Mouse (Mus musculus): ENCODE measurements around the gene Mtss1l. TPM values are rescaled to one million over a fixed set of nuclear protein-coding genes. Genes with fewer than 3 reads are reported as not detected.

Gene Mtss1l
- polyA plus RNA-seq, 1 experiment from 2014 or later = 6.6 TPM

DNA sequence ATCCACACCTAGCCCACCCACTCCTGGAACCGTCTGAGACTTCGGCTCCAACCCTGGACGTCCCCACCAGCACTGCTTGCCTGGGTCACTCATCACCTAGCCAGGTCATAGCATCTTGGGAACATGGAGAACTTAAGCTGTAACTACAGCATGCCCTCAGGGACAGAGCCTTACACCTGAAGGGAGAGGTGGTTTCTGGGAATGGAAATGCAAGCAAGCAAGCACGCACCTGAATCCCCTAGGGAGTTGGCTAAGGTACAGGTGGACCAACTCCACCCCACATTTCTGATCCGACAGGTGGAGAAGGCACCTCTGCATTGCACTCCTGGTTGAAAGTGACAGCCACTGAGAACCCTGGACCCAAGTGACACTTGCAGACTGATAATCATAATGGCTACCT, 30.2 kb downstream of the Mtss1l start:
- H3K9me3 ChIP-seq = no peaks in the 10 kb centered on the region
- 0 out of 2 replicates have a peak, but pooled peaks cover 4% of the 10 kb centered on the region for H3K27me3 ChIP-seq (replicated peaks; ENCODE audit: low read depth, poor library complexity, severe bottlenecking)
- WGBS = 79% methylated on average over 5 of the region's 5 CpGs
- DNase-seq (ENCODE audit: low spot score) = no peak
- H3K4me1 ChIP-seq = peaks cover 17% of the 10 kb centered on the region
- H3K27ac ChIP-seq (replicated peaks) = no peak overlapping the region
- H3K4me3 ChIP-seq = no peak overlapping the region
- no peaks in the 10 kb centered on the region for H3K36me3 ChIP-seq (replicated peaks)

DNA sequence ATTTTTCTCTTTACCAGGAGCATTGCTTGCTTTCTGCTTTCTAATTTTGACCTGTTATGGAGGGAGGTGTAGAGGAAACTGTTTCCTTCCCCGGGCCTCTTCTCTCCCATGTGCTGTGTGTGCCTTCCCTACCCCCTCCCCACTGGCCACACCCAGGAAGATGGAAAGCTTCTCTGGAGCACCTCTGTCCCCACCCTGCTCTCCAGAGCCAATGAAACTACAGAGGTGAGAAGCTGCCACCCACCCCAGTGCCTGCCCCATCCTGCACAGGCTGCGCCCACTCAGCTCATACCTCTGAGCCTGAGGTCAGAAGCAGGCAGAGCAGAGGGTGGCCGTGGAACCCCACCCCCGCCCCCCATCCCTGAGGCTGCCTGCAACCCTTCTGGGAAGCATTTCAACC, 33.4 kb downstream of the Mtss1l start:
- H3K27ac ChIP-seq (replicated peaks) = no peak overlapping the region

DNA sequence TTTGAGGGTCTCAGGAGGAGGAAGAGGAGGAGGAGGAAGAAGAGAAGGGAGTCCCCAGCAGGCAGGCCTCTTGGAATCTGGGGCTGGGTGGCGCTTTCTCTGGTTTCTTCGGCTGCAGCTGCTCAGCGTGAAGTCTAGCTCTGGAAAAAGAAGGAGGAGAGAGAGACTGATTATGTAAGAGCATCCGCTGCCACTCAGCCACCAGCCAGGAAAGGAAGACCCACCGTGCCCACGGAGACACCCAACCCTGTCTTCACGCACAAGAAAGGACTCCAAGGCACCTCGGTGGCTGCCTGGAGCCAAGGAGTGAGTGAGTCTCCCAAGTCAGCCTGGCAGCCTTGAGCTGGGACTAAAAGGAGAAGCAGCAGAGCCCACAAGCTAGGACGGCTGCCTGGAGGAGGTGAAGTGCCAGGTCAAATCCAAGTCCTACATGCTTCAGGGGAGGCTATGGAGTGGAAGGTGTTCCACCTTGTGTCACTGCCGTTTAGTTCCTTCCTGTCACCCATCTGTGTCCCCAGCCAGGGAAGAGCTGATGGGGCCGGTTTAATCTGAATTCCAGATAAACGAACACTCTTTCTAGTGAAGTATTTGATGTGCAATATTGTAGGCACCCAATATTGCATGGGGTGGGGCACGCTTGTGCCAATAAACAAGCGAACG, 34.4 kb downstream of the Mtss1l start:
- Histone ChIP-seq H3K27ac (replicated peaks) (no peak overlapping the region), H3K36me3 (replicated peaks) (no peaks in the 10 kb centered on the region), H3K4me3 (no peak overlapping the region), H3K9me3 (no peaks in the 10 kb centered on the region), H3K27me3 (replicated peaks; ENCODE audit: low read depth, poor library complexity, severe bottlenecking) (no peaks in the 10 kb centered on the region), H3K4me1 (peaks cover 11% of the 10 kb centered on the region)
- 61% methylated on average over 15 of the region's 15 CpGs for WGBS
- DNase-seq (ENCODE audit: low spot score) = no peak

More for the DNA sequence above, 33.4 kb downstream of the Mtss1l start:
- no peaks in the 10 kb centered on the region for H3K36me3 ChIP-seq (replicated peaks)
- no peak for DNase-seq (ENCODE audit: low spot score)
- 63% methylated on average over 4 of the region's 4 CpGs for WGBS
- H3K9me3 ChIP-seq = no peaks in the 10 kb centered on the region
- H3K4me1 ChIP-seq = peaks cover 11% of the 10 kb centered on the region
- H3K4me3 ChIP-seq = no peak overlapping the region
- no peaks in the 10 kb centered on the region for H3K27me3 ChIP-seq (replicated peaks; ENCODE audit: low read depth, poor library complexity, severe bottlenecking)

DNA sequence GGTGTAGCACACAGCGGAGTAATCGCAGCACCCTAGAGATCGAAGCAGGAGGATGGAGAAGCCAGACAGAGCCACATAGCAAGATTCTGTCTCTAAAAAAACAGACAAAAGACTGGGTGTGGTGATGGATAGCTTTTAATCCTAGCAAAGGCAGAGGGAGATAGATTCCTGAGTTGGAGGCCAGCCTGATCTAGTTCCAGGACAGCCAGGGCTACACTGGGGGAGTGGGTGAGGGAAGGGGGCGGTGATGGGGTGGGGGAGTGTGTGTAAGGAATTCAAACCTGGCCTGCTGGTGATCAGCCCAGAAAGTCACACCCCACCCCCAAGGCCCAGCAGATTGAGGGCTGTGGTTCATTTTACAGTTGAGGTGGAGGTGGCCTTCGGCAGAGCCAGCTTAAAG, 34.9 kb downstream of the Mtss1l start:
- no peak overlapping the region for H3K4me3 ChIP-seq
- H3K9me3 ChIP-seq = no peaks in the 10 kb centered on the region
- H3K36me3 ChIP-seq (replicated peaks) = no peaks in the 10 kb centered on the region
- no peaks in the 10 kb centered on the region for H3K27me3 ChIP-seq (replicated peaks; ENCODE audit: low read depth, poor library complexity, severe bottlenecking)
- DNase-seq (ENCODE audit: low spot score) = no peak
- 87% methylated on average over 5 of the region's 5 CpGs for WGBS
- peaks cover 11% of the 10 kb centered on the region for H3K4me1 ChIP-seq
- H3K27ac ChIP-seq (replicated peaks) = no peak overlapping the region

DNA sequence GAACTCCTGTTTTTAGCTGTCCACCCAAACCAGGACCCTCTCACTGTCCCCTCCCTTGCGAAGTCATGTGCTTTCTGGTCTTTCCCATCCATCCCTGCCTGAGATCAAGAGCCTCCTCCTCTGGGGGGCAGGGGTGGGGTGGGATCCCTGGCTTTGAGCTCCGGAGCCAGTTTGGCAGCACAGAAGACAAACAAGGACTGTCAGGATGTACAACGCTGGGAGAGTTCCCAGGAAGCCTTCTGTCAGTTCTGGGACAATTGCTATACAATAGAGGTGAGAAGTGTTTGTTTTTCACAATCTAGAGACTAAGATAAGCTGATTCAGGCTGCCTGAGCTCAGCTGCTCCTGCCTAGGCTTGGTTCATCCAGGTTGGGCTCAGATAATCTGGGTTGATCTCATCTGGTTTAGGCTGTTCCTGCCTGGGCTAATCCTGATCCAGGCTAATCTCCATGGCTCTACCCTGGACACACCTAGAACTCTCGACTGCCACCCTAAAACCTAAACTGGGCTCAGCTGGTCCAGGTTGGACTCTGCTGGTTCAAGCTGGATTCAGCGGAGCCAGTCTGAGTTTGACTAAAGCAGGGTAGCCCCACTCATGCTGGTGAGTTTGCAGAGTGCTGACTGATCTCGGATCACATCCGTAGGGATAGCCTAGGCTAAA, 39.1 kb downstream of the Mtss1l start:
- Histone ChIP-seq H3K9me3 (no peaks in the 10 kb centered on the region), H3K27me3 (replicated peaks; ENCODE audit: low read depth, poor library complexity, severe bottlenecking) (no peaks in the 10 kb centered on the region), H3K4me3 (no peak overlapping the region), H3K36me3 (replicated peaks) (no peaks in the 10 kb centered on the region), H3K27ac (replicated peaks) (no peak overlapping the region), H3K4me1 (peaks cover 2% of the 10 kb centered on the region)
- 73% methylated on average over 7 of the region's 7 CpGs for WGBS
- no peak for DNase-seq (ENCODE audit: low spot score)

DNA sequence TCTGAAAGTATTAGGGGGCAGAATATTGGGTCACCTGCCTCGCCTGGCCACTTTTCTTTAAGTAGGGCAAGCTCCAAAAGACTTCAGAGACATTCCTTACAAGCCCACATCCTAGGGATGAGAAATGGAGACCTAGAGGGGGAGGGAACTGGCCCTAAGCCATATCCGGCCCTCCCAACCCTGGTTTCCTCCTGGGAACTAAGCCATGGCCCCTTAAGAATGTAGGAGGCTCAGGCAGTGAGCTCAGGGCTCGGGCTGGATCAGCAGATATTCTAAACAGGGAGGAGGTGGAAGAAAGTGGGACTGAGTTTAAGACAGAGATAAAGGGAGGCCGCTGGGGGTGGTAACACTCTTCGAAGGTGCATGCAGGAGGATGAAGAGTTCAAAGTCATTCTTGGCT, 39.9 kb downstream of the Mtss1l start:
- 62% methylated on average over 5 of the region's 5 CpGs for WGBS
- H3K4me1 ChIP-seq = no peaks in the 10 kb centered on the region
- no peak for DNase-seq (ENCODE audit: low spot score)
- H3K27ac ChIP-seq (replicated peaks) = no peak overlapping the region
- no peak overlapping the region for H3K4me3 ChIP-seq
- no peaks in the 10 kb centered on the region for H3K9me3 ChIP-seq
- H3K27me3 ChIP-seq (replicated peaks; ENCODE audit: low read depth, poor library complexity, severe bottlenecking) = no peaks in the 10 kb centered on the region
- H3K36me3 ChIP-seq (replicated peaks) = no peaks in the 10 kb centered on the region

DNA sequence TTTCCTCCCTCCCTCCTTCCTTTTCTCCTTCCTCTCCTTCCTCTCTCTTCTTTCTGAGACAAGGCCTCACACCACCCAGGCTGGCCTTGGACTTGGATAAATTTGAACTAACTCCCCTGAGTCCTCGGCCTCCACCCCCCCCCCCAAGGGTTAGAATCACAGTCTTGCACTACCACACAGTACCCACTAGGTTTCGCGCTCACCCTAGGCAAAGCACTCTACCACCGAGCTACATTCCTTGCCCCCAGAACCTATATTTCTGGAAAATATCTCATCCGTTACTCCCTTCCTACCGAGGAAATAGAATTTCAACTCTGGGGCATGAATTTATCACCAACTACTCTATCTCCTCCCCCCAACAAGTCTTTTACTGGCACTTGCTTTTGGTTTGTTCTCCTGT, 40.7 kb downstream of the Mtss1l start:
- no peaks in the 10 kb centered on the region for H3K36me3 ChIP-seq (replicated peaks)
- H3K4me1 ChIP-seq = no peaks in the 10 kb centered on the region
- H3K9me3 ChIP-seq = no peaks in the 10 kb centered on the region
- H3K27me3 ChIP-seq (replicated peaks; ENCODE audit: low read depth, poor library complexity, severe bottlenecking) = no peaks in the 10 kb centered on the region
- DNase-seq (ENCODE audit: low spot score) = no peak
- no peak overlapping the region for H3K4me3 ChIP-seq
- 68% methylated on average over 6 of the region's 6 CpGs for WGBS
- no peak overlapping the region for H3K27ac ChIP-seq (replicated peaks)

DNA sequence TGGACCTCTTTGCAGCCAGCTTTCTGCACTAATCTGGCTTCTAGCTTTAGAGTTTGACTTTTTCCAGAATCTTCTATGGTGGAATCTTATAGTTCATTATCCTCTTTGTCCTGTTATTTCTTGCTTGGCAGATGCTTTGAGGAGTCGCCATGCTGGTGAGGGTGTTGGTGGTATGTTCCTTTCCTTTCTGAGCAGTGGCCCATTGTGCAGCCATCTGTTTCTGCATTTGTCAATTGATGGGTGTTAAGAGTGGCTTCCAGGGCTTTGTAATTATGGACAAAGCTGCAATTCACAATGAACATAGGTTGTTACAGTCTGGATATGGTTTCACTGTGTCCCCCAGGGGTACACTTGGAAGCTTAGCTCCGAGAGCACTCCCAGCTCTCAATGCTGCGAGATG, 43.4 kb downstream of the Mtss1l start:
- H3K27ac ChIP-seq (replicated peaks) = no peak overlapping the region
- no peaks in the 10 kb centered on the region for H3K36me3 ChIP-seq (replicated peaks)
- no peaks in the 10 kb centered on the region for H3K4me1 ChIP-seq
- H3K9me3 ChIP-seq = no peaks in the 10 kb centered on the region
- no peaks in the 10 kb centered on the region for H3K27me3 ChIP-seq (replicated peaks; ENCODE audit: low read depth, poor library complexity, severe bottlenecking)
- DNase-seq (ENCODE audit: low spot score) = no peak
- 80% methylated on average over 3 of the region's 3 CpGs for WGBS
- no peak overlapping the region for H3K4me3 ChIP-seq

DNA sequence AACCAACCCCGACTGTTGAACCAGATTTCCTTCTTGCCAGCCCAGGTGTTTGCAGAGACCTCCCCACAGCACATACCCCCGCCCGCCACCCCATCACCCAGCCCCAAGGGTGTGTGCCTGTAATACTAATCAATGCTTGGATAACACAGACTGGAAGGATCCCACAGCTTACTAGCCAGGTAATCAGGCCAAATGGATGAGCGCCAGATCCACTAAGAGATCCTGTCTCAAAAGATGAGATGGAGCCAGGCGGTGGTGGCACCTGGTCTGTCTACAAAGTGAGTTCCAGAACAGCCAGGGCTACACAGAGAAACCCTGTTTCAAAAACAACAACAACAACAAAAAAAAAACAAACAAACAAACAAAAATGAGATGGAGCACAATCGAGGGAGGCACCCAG, 46.0 kb downstream of the Mtss1l start:
- H3K36me3 ChIP-seq (replicated peaks) = no peaks in the 10 kb centered on the region
- no peak for DNase-seq (ENCODE audit: low spot score)
- whole genome bisulfite sequencing = 88% methylated on average over 6 of the region's 6 CpGs
- no peak overlapping the region for H3K27ac ChIP-seq (replicated peaks)
- no peaks in the 10 kb centered on the region for H3K4me1 ChIP-seq
- H3K4me3 ChIP-seq = no peak overlapping the region
- H3K9me3 ChIP-seq = no peaks in the 10 kb centered on the region
- no peaks in the 10 kb centered on the region for H3K27me3 ChIP-seq (replicated peaks; ENCODE audit: low read depth, poor library complexity, severe bottlenecking)

DNA sequence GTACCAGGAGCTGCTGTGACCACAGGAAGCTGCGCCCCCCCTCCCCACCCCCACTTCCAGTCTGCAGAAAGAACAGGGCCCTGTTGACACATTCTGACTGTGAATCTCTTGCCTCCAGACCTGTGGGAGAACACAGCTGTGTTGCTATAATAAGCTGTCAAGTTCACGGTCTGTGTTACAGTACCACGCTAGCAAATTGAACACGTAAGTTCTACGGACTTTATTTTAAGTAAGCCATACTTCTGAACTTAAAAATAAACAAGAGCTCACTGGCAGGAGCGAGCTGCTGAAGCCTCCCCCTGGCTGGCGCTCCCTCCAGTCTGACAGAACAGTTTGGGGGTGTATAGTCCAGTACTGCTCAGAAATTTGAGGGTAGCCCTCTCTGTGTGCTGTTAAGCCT, 51.2 kb downstream of the Mtss1l start:
- H3K4me1 ChIP-seq = no peaks in the 10 kb centered on the region
- no peaks in the 10 kb centered on the region for H3K27me3 ChIP-seq (replicated peaks; ENCODE audit: low read depth, poor library complexity, severe bottlenecking)
- no peak overlapping the region for H3K27ac ChIP-seq (replicated peaks)
- no peak overlapping the region for H3K4me3 ChIP-seq
- DNase-seq (ENCODE audit: low spot score) = no peak
- no peaks in the 10 kb centered on the region for H3K9me3 ChIP-seq
- H3K36me3 ChIP-seq (replicated peaks) = no peaks in the 10 kb centered on the region
- WGBS = 82% methylated on average over 7 of the region's 7 CpGs

DNA sequence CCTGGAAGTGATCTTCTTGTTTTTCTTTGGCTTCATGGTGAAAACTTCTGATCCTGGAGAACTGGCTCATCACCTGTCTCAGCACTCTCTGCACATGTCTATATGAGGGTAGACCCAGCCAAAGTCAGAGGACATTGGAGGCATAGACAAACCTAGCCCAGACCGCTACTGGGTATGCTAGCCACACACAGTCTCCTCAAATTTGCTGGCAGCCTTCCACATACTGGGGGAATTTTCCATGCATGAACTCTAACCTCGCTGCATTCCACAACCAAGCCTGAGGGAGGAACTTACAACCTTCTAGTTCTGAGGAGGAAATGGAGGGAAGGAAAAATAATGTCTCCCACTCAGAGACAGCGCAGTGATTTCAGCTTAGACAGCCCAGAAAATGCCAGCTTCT, 52.8 kb downstream of the Mtss1l start:
- no peaks in the 10 kb centered on the region for H3K4me1 ChIP-seq
- DNase-seq (ENCODE audit: low spot score) = no peak
- H3K9me3 ChIP-seq = no peaks in the 10 kb centered on the region
- no peak overlapping the region for H3K4me3 ChIP-seq
- 72% methylated on average over 3 of the region's 3 CpGs for WGBS
- no peak overlapping the region for H3K27ac ChIP-seq (replicated peaks)
- H3K36me3 ChIP-seq (replicated peaks) = no peaks in the 10 kb centered on the region
- no peaks in the 10 kb centered on the region for H3K27me3 ChIP-seq (replicated peaks; ENCODE audit: low read depth, poor library complexity, severe bottlenecking)

DNA sequence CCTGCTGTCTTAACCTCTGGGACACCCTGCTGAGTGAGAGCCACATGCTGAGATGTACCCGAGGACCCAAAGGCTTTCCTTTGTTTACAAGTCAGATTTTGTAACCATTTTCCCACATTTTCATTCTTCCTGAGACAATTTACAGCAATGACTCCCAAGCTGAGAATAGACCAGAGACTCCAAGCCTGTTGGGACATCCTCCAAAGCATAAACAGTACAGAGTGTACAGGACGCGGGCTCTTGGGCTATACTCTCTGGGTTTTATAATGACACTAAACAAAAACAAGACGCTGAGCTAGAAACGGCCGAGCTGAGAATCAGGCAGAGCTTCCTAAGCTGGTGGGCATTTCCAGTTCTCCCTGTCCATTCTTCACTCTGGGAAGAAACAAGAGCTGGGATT, 53.4 kb downstream of the Mtss1l start:
- no peaks in the 10 kb centered on the region for H3K9me3 ChIP-seq
- H3K4me1 ChIP-seq = no peaks in the 10 kb centered on the region
- no peak overlapping the region for H3K4me3 ChIP-seq
- WGBS = 83% methylated on average over 6 of the region's 6 CpGs
- H3K27me3 ChIP-seq (replicated peaks; ENCODE audit: low read depth, poor library complexity, severe bottlenecking) = no peaks in the 10 kb centered on the region
- H3K27ac ChIP-seq (replicated peaks) = no peak overlapping the region
- no peak for DNase-seq (ENCODE audit: low spot score)
- H3K36me3 ChIP-seq (replicated peaks) = no peaks in the 10 kb centered on the region

DNA sequence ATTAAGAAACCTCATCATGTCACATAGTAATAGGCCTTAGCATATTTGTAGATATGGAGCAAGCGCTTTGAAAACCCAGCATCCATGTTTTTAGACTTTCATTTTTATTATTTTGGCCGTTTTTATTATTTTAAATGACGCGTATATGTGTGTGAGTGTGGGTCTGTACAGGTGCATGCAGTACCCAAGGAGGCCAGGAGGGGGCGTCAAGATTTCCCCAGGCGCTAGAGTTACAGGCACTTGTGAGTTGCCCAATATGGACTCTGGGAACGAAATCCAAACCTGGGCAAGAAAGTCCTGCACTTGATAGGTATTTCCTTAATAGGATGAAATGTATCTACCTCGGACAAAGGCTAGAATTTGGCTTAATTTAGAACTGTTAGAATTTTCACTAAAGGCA, 54.0 kb downstream of the Mtss1l start:
- DNase-seq (ENCODE audit: low spot score) = no peak
- Histone ChIP-seq H3K9me3 (no peaks in the 10 kb centered on the region), H3K27ac (replicated peaks) (no peak overlapping the region), H3K4me3 (no peak overlapping the region), H3K36me3 (replicated peaks) (no peaks in the 10 kb centered on the region), H3K27me3 (replicated peaks; ENCODE audit: low read depth, poor library complexity, severe bottlenecking) (no peaks in the 10 kb centered on the region), H3K4me1 (no peaks in the 10 kb centered on the region)
- 76% methylated on average over 8 of the region's 8 CpGs for WGBS

Measured in embryonic facial prominence, embryonic 10.5 days (tissue).